Mouse (Mus musculus) forebrain, embryonic 10.5 days (tissue): Measurements from ENCODE around the gene Sox5. TPM values are rescaled to one million over a fixed set of nuclear protein-coding genes. Genes with fewer than 3 reads are reported as not detected.

ENCODE experiments used
- DNase-seq: peaks from one replicate; pipeline ENCODE4 v3.0.0-alpha.2; 2017; ENCODE audit warnings: low spot score; ENCODE audit errors: extremely low spot score
- H3K27ac ChIP-seq: fragments of 300-500 bp; sonication (generic); 2 replicates; pipeline ENCODE4 v1.5.1; 2016; ENCODE audit warnings: mild to moderate bottlenecking
- H3K27me3 ChIP-seq: fragments of 300-500 bp; sonication (generic); 2 replicates; pipeline ENCODE4 v1.6.1; 2016; ENCODE audit warnings: mild to moderate bottlenecking; ENCODE audit not compliant: poor library complexity, severe bottlenecking
- H3K36me3 ChIP-seq: fragments of 300-500 bp; sonication (generic); replicated peaks from 2 replicates; pipeline ENCODE4 v1.6.1; 2016; ENCODE audit warnings: mild to moderate bottlenecking, moderate library complexity
- H3K4me1 ChIP-seq: fragments of 300-500 bp; sonication (generic); 2 replicates; pipeline ENCODE4 v1.6.1; 2016
- H3K4me3 ChIP-seq: fragments of 300-500 bp; sonication (generic); 2 replicates; pipeline ENCODE4 v1.5.1; 2016; ENCODE audit warnings: mild to moderate bottlenecking, moderate library complexity
- H3K9me3 ChIP-seq: fragments of 300-500 bp; sonication (generic); 2 replicates; pipeline ENCODE4 v1.6.1; 2016; ENCODE audit warnings: mild to moderate bottlenecking, moderate library complexity
- WGBS: fragments of 180-500 bp; shearing (Covaris S2); methylation state at CpG from one replicate; pipeline ENCODE4 v1.1.7; 2016; 5-methylcytosine and 5-hydroxymethylcytosine counted together
- polyA plus RNA-seq: library from polyadenylated mRNA; unstranded; fragments of >200 nt; fragmentation: Nextera tagmentation; extraction: Ambion mirVana; gene quantifications from 2 replicates; pipeline ENCODE4 v1.2.1, GENCODE M21; 2016

Gene Sox5
- polyA plus RNA-seq, 1 experiment from 2014 or later, result 66.2 TPM

DNA sequence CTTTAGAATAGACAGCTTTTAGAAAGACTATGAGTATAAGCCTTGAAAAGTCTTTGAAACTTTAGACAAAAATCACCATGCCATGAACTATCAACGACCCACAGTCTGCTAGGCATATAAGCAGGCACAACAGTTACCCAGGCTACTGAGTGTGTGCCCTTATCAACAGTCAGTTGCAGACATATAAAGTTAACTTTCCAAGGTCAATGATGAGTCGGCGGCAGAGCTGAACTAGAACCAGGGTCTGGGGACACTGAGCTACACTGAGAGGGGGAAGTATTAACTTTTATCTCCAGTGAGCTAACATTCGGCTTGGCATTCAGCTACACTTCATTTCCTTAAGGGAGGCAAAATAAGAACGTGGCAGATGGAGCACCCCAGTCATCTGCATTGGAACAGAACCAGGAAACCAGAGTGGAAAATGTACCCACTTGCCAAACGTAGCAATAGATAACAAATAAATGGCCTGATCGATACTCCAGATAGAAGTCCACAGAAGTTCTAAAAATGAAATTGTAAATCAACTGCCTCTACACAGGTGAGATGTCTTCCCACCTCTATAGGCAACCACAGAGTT is 154.2 kb downstream of the Sox5 start:
- no peak overlapping the region for H3K27ac ChIP-seq
- 90% methylated on average over 7 of the region's 7 CpGs for WGBS
- H3K36me3 ChIP-seq, result no peaks in the 10 kb centered on the region
- no peak overlapping the region for H3K4me3 ChIP-seq
- no peaks in the 10 kb centered on the region for H3K9me3 ChIP-seq
- H3K27me3 ChIP-seq, result no peaks in the 10 kb centered on the region
- no peak for DNase-seq
- H3K4me1 ChIP-seq, result 0 out of 2 replicates have a peak, but pooled peaks cover 8% of the 10 kb centered on the region

GRCm38 (mm10) chr6:144621089-144621769 is 160.5 kb downstream of the Sox5 start:
- DNase-seq, result no peak
- no peaks in the 10 kb centered on the region for H3K27me3 ChIP-seq

DNA sequence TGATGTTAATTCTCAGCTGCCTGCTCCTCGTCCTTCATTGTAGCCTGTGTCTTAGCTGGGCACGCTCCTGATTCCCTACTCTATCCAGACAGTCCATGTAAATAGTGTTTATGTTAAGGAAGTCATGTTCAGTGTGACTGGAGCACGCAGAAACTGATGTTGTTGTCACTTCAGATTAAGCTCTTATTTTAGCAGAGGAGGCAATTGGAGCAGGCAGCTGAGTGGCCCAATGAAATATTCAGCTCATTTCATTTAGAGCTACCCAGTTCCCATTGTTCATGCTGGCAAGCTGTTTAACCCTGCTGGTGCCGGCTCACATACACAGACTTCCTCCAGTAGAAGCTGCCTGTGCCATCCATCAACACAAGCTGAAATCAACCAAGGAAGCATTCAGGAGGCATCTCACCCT is 170.4 kb downstream of the Sox5 start:
- H3K4me3 ChIP-seq, result no peak overlapping the region
- no peaks in the 10 kb centered on the region for H3K36me3 ChIP-seq
- DNase-seq, result no peak
- 48% methylated on average over 4 of the region's 4 CpGs for WGBS
- 0 out of 2 replicates have a peak overlapping the region, but pooled peaks have one; percentile 26 for H3K27ac ChIP-seq
- peaks cover 16% of the 10 kb centered on the region for H3K4me1 ChIP-seq
- no peaks in the 10 kb centered on the region for H3K9me3 ChIP-seq
- no peaks in the 10 kb centered on the region for H3K27me3 ChIP-seq

More at GRCm38 (mm10) chr6:144621089-144621769, 160.5 kb downstream of the Sox5 start:
- WGBS, result 60% methylated on average over 3 of the region's 3 CpGs
- Histone ChIP-seq H3K4me3 (no peak overlapping the region), H3K4me1 (peaks cover 9% of the 10 kb centered on the region; the same call in 1 of the 2 replicates), H3K36me3 (no peaks in the 10 kb centered on the region), H3K9me3 (no peaks in the 10 kb centered on the region), H3K27ac (no peak overlapping the region)

DNA sequence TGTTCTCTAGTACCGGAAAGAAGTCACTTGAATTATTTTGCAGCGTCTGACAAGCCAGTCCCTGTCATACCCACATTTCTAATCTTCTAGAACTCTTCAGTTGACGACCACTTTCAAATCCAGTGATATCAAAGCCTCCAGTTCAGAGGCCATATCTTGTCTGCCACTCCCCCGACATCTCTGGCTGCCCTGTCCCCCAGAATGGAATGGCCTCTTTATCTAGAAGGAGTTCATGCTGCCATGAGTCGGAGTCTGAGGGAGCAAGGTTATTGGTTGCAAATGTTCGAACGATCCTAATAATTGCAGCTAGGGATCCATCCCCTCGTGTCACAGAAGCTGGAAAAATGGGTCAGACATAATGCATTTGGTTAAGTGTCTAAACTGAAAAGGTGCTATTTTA is 170.9 kb downstream of the Sox5 start:
- Histone ChIP-seq H3K27ac (no peak overlapping the region), H3K27me3 (no peaks in the 10 kb centered on the region), H3K9me3 (no peaks in the 10 kb centered on the region), H3K4me1 (peaks cover 16% of the 10 kb centered on the region), H3K4me3 (no peak overlapping the region), H3K36me3 (no peaks in the 10 kb centered on the region)
- 73% methylated on average over 8 of the region's 8 CpGs for WGBS
- no peak for DNase-seq

GRCm38 (mm10) chr6:144602883-144603282 is 178.9 kb downstream of the Sox5 start:
- 90% methylated on average over 4 of the region's 4 CpGs for WGBS
- Histone ChIP-seq H3K4me1 (peaks cover 11% of the 10 kb centered on the region), H3K27me3 (no peaks in the 10 kb centered on the region), H3K27ac (no peak overlapping the region), H3K4me3 (no peak overlapping the region), H3K36me3 (no peaks in the 10 kb centered on the region), H3K9me3 (no peaks in the 10 kb centered on the region)
- DNase-seq, result no peak

GRCm38 (mm10) chr6:144600351-144600750 is 181.4 kb downstream of the Sox5 start:
- no peaks in the 10 kb centered on the region for H3K36me3 ChIP-seq
- H3K4me3 ChIP-seq, result no peak overlapping the region
- WGBS, result 86% methylated on average over 5 of the region's 5 CpGs
- no peak overlapping the region for H3K27ac ChIP-seq
- no peak for DNase-seq
- peaks cover 24% of the 10 kb centered on the region for H3K4me1 ChIP-seq
- no peaks in the 10 kb centered on the region for H3K9me3 ChIP-seq
- H3K27me3 ChIP-seq, result no peaks in the 10 kb centered on the region

DNA sequence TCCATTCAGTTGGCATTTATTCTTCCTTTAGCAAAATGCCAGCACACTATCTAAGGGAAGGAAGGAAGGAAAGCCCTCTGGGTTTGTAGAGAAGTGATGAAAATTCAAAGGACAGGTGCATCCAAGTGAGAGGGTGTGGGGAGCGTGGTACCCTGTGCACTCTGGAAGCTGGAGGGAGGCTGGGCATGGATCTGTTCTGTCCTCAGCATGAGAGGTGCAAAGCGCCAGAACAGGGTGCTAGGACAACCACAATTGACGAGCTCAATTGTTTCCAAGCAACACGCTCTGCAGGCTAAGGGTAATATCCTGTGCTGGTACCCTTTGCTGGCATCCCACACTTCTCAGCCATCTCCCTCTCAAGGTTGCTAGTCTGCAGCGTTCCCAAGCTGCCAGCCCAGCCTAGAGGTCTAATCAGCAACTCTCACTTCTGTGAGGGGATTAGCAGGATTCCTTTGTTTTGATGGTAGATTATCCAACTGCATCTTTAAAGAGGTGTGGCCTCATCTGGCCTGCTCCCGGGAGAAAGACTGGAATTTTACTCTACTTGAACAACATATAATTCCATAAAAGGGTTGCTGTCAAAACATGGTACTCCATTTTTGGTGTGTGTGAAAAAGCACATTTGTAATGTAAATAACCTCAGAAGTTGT is 183.3 kb downstream of the Sox5 start:
- Histone ChIP-seq H3K27me3 (no peaks in the 10 kb centered on the region), H3K9me3 (no peaks in the 10 kb centered on the region), H3K36me3 (no peaks in the 10 kb centered on the region), H3K4me3 (no peak overlapping the region), H3K27ac (peak overlapping the region; percentile 3; the same call in 1 of the 2 replicates), H3K4me1 (peaks cover 24% of the 10 kb centered on the region)
- no peak for DNase-seq
- WGBS, result 32% methylated on average over 6 of the region's 6 CpGs

GRCm38 (mm10) chr6:144596536-144597210 is 185.1 kb downstream of the Sox5 start:
- no peak overlapping the region for H3K4me3 ChIP-seq
- 85% methylated on average over 8 of the region's 8 CpGs for WGBS
- peaks cover 24% of the 10 kb centered on the region for H3K4me1 ChIP-seq
- DNase-seq, result no peak
- no peaks in the 10 kb centered on the region for H3K36me3 ChIP-seq
- H3K9me3 ChIP-seq, result no peaks in the 10 kb centered on the region
- H3K27me3 ChIP-seq, result no peaks in the 10 kb centered on the region
- no peak overlapping the region for H3K27ac ChIP-seq

DNA sequence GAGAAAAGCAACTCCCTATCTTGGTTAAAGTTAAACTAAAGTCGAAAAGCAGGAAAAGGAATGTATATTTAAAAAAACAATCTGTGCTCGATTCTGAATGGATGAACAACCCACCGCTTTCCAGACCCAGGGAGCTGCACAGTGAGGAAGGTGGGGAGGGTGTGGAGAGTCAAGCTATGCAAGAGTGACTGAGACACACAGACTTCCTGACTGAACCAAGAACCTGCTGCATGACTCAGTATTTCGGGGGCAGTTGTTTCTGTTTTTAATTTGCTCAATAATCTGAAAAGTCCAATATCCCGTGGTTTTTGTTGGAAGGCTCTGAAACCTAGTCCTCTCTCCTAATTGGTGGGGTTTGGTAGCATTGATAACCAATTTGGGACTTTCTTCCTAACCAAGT is 196.9 kb downstream of the Sox5 start:
- Histone ChIP-seq H3K27me3 (no peaks in the 10 kb centered on the region), H3K36me3 (no peaks in the 10 kb centered on the region), H3K4me3 (no peak overlapping the region), H3K4me1 (peaks cover 13% of the 10 kb centered on the region), H3K27ac (no peak overlapping the region), H3K9me3 (no peaks in the 10 kb centered on the region)
- no peak for DNase-seq
- WGBS, result 74% methylated on average over 5 of the region's 5 CpGs

GRCm38 (mm10) chr6:144584074-144584840 is 197.5 kb downstream of the Sox5 start:
- H3K4me3 ChIP-seq, result no peak overlapping the region
- no peak overlapping the region for H3K27ac ChIP-seq
- DNase-seq, result no peak
- H3K9me3 ChIP-seq, result no peaks in the 10 kb centered on the region
- no peaks in the 10 kb centered on the region for H3K36me3 ChIP-seq
- H3K4me1 ChIP-seq, result peaks cover 18% of the 10 kb centered on the region
- WGBS, result 71% methylated on average over 11 of the region's 11 CpGs
- H3K27me3 ChIP-seq, result no peaks in the 10 kb centered on the region

DNA sequence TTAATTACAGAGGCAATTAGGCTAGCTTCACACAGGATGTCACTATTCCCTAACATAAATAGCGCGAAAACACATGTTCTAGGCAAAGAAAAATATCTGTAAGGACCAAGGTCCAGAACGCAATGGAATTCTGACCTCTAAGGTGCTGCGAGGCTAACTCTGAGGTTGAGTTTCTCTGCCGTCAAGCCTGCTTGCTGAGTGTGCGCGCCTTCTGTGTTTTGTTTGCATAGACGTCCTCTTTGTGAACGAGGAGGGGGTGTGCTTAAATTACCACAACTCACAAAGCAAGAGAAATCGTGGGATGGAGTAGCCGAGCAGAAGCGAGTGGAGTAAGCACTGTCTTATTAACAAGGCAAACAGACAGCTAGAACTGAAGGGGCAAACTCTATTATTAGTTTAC is 202.5 kb downstream of the Sox5 start:
- Histone ChIP-seq H3K27ac (0 out of 2 replicates have a peak overlapping the region, but pooled peaks have one; percentile 12), H3K27me3 (no peaks in the 10 kb centered on the region), H3K36me3 (no peaks in the 10 kb centered on the region), H3K4me1 (peaks cover 21% of the 10 kb centered on the region), H3K4me3 (no peak overlapping the region), H3K9me3 (no peaks in the 10 kb centered on the region)
- 59% methylated on average over 12 of the region's 12 CpGs for WGBS
- DNase-seq, result no peak

DNA sequence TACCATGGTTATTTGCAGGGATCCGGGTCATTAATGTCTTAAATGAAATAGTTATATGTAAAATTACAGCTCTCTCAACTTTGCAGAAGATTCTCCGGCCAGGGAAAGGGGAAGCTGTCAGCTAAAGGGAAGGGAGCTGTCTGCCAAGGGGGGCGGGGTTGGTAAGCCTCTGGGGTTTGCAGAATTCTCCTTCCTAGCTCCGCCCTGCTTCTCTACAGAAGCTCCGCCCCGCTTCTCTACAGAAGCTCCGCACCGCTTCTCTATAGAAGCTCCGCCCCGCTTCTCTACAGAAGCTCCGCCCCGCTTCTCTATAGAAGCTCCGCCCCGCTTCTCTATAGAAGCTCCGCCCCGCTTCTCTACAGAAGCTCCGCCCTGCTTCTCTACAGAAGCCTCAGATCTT is 210.9 kb downstream of the Sox5 start:
- Histone ChIP-seq H3K36me3 (no peaks in the 10 kb centered on the region), H3K27ac (no peak overlapping the region), H3K9me3 (no peaks in the 10 kb centered on the region), H3K4me3 (no peak overlapping the region), H3K4me1 (peaks cover 7% of the 10 kb centered on the region), H3K27me3 (no peaks in the 10 kb centered on the region)
- DNase-seq, result no peak
- WGBS, result 68% methylated on average over 17 of the region's 17 CpGs
